Mouse (Mus musculus) embryo, embryonic 10.5 days (tissue): ENCODE measurements around the gene Cspg4.
A peak's percentile ranks its signal among the peaks of the same experiment; 100 is the strongest.
"Not testable (repeated sequence)": the region's sequence is repeated elsewhere in the genome, so short reads cannot be mapped to it uniquely, and the experiment has no call there.

Experiments
- DNase-seq: peaks from one replicate; pipeline ENCODE4 v3.0.0-alpha.2; 2015; ENCODE audit warnings: low spot score

Gene Cspg4

GRCm38 (mm10) chr9:56927191-56928012 lies 62.6 kb downstream of the Cspg4 start:
- peak; percentile 69 for DNase-seq

GRCm38 (mm10) chr9:56928041-56928811 lies 63.4 kb downstream of the Cspg4 start, which contains the start of gene Snx33:
TSS of gene Snx33 (minus strand) at chr9:56928371.
- DNase-seq = peak; percentile 93

- no peak for DNase-seq
Observed at GRCm38 (mm10) chr9:56929496-56929895, 64.7 kb downstream of the Cspg4 start.

- no peak for DNase-seq
Observed at GRCm38 (mm10) chr9:56930556-56930955, 65.7 kb downstream of the Cspg4 start.

- no peak for DNase-seq
Observed at GRCm38 (mm10) chr9:56936861-56937222, 72.0 kb downstream of the Cspg4 start.

GRCm38 (mm10) chr9:56937223-56938160 lies 72.7 kb downstream of the Cspg4 start, which contains the start of gene Imp3:
TSS of gene Imp3 (plus strand) at chr9:56937475.
- DNase-seq = peak; percentile 100

GRCm38 (mm10) chr9:56938374-56938773 lies 73.5 kb downstream of the Cspg4 start:
- peak; percentile 33 for DNase-seq

- peak; percentile 64 for DNase-seq
Observed at GRCm38 (mm10) chr9:56947481-56947880, 82.6 kb downstream of the Cspg4 start.

GRCm38 (mm10) chr9:56948699-56949098 lies 83.9 kb downstream of the Cspg4 start:
- DNase-seq = not testable (repeated sequence)
